Mouse (Mus musculus) embryonic facial prominence, embryonic 10.5 days (tissue): ENCODE data around the gene Mknk1. TPM values are rescaled to one million over a fixed set of nuclear protein-coding genes. Genes with fewer than 3 reads are reported as not detected.

Source experiments
- DNase-seq: peaks from one replicate; pipeline ENCODE4 v3.0.0-alpha.2; 2017; ENCODE audit warnings: low spot score
- H3K27ac ChIP-seq: fragments of 300-500 bp; sonication (generic); replicated peaks from 2 replicates; pipeline ENCODE4 v1.5.1; 2016; ENCODE audit warnings: mild to moderate bottlenecking
- H3K27me3 ChIP-seq: fragments of 300-500 bp; sonication (generic); replicated peaks from 2 replicates; pipeline ENCODE4 v1.6.1; 2016; ENCODE audit warnings: low read depth, mild to moderate bottlenecking; ENCODE audit not compliant: poor library complexity, severe bottlenecking
- H3K36me3 ChIP-seq: fragments of 300-500 bp; sonication (generic); replicated peaks from 2 replicates; pipeline ENCODE4 v1.6.1; 2016; ENCODE audit warnings: mild to moderate bottlenecking, moderate library complexity
- H3K4me1 ChIP-seq: fragments of 300-500 bp; sonication (generic); 2 replicates; pipeline ENCODE4 v1.6.1; 2016
- H3K4me3 ChIP-seq: fragments of 300-500 bp; sonication (generic); 2 replicates; pipeline ENCODE4 v1.5.1; 2016; ENCODE audit warnings: mild to moderate bottlenecking, moderate library complexity
- H3K9me3 ChIP-seq: fragments of 300-500 bp; sonication (generic); 2 replicates; pipeline ENCODE4 v1.6.1; 2016; ENCODE audit warnings: mild to moderate bottlenecking
- WGBS: fragments of 180-500 bp; shearing (Covaris S2); methylation state at CpG from one replicate; pipeline ENCODE4 v1.1.7; 2016; 5-methylcytosine and 5-hydroxymethylcytosine counted together
- polyA plus RNA-seq: library from polyadenylated mRNA; unstranded; fragments of >200 nt; fragmentation: Nextera tagmentation; extraction: Ambion mirVana; gene quantifications from 2 replicates; pipeline ENCODE4 v1.2.1, GENCODE M21; 2016

The Mknk1 gene
- polyA plus RNA-seq, 1 experiment from 2014 or later, result 23.0 TPM

DNA sequence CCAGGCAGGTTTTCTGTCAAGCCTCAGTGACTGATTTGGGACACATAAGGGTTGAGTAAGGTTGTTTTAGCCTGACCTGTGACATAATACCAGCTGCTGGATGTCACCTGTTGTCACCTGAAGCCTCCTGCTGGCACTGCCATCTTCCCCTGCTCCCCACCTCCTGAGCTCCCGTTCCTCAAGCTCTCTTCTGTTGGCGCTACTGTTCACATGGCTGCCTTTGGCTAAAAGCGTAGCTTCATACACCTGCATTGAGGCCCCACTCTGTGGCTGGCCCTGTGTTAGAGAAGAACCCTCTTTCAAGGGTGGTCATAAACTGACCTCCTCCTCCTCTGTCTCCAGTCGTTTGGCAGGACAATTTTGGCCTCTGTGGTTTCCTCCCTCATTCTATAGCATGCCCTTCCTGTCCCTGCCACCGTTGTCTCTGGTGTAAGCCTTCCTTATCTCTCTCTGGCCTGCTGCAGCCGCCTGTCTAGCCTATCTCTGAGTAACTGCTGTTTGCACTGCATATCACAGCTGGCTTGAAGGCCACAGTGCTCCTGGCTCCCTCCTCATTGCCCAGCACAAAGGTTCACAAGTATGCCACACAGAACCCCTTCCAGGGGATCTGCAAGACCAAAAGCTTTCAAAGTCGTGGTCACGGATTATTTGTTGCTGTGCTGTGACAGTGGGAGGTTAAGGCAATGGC lies 10.1 kb downstream of the Mknk1 start:
- Histone ChIP-seq H3K9me3 (no peaks in the 10 kb centered on the region), H3K36me3 (peaks cover 46% of the 10 kb centered on the region), H3K4me1 (peaks cover 9% of the 10 kb centered on the region), H3K4me3 (no peak overlapping the region), H3K27me3 (no peaks in the 10 kb centered on the region), H3K27ac (0 out of 2 replicates have a peak overlapping the region, but pooled peaks have one; percentile 14)
- DNase-seq, result no peak
- WGBS, result 75% methylated on average over 8 of the region's 8 CpGs

- Histone ChIP-seq H3K4me3 (no peak overlapping the region), H3K9me3 (no peaks in the 10 kb centered on the region), H3K27ac (no peak overlapping the region), H3K27me3 (no peaks in the 10 kb centered on the region), H3K36me3 (peaks cover 48% of the 10 kb centered on the region), H3K4me1 (peaks cover 13% of the 10 kb centered on the region)
- DNase-seq, result no peak
- 84% methylated on average over 2 of the region's 2 CpGs for WGBS
These were observed 11.1 kb downstream of the Mknk1 start for GRCm38 (mm10) chr4:115850111-115850510.

- 60% methylated on average over 2 of the region's 2 CpGs for WGBS
- DNase-seq, result no peak
- Histone ChIP-seq H3K36me3 (peaks cover 48% of the 10 kb centered on the region), H3K9me3 (no peaks in the 10 kb centered on the region), H3K27ac (no peak overlapping the region), H3K4me1 (peaks cover 18% of the 10 kb centered on the region), H3K4me3 (no peak overlapping the region), H3K27me3 (no peaks in the 10 kb centered on the region)
These were observed 11.6 kb downstream of the Mknk1 start for GRCm38 (mm10) chr4:115850631-115851030.

DNA sequence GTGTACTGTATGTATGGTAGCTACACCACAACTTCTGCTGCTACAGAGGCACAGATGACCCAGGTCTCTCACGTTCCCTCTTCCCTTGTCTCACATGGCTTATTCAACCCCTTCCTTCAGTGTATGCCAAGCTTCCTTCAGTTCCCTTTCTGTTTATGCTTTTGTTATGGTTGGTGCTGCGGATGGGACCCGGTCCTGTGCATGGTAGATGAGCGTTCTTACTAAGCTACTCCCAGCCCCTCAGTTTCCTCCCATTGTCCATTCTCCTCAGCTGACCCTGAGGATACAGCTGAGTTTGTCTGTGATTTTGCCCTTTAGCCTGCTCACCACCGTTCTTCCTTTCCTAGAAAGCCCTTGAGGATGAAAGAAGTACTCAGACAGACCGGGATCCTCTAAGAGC lies 12.6 kb downstream of the Mknk1 start:
- WGBS, result 83% methylated on average over 6 of the region's 6 CpGs
- Histone ChIP-seq H3K4me3 (no peak overlapping the region), H3K4me1 (peaks cover 24% of the 10 kb centered on the region), H3K27me3 (no peaks in the 10 kb centered on the region), H3K9me3 (no peaks in the 10 kb centered on the region), H3K36me3 (peaks cover 48% of the 10 kb centered on the region), H3K27ac (no peak overlapping the region)
- DNase-seq, result no peak

- no peak overlapping the region for H3K4me3 ChIP-seq
- H3K4me1 ChIP-seq, result peaks cover 21% of the 10 kb centered on the region
- no peak overlapping the region for H3K27ac ChIP-seq
- no peaks in the 10 kb centered on the region for H3K9me3 ChIP-seq
- WGBS, result 46% methylated on average over 6 of the region's 6 CpGs
- no peak for DNase-seq
- H3K27me3 ChIP-seq, result no peaks in the 10 kb centered on the region
- peaks cover 61% of the 10 kb centered on the region for H3K36me3 ChIP-seq
These were observed 16.1 kb downstream of the Mknk1 start for GRCm38 (mm10) chr4:115855100-115855499.

DNA sequence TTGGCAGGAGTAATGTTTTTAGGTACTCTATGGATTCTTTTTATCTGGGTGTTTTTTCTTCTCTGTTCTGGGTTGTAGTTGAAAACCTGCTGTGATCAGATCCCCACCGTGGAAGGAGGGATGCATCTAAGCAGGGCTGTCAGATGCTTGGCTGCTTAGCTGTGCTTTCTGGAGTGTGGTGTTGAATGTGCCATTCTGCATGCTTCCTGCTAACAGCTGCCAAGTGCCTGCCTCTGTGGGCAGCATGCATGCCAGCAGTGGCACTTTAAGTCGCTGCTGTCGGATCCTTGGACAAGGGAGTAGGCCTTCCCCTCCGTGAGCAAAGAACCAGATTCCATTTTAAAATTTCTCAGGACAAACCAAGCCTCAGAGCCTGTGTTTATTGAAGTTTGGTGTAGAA lies 16.6 kb downstream of the Mknk1 start:
- peaks cover 17% of the 10 kb centered on the region for H3K4me1 ChIP-seq
- no peaks in the 10 kb centered on the region for H3K9me3 ChIP-seq
- no peak for DNase-seq
- no peak overlapping the region for H3K27ac ChIP-seq
- no peak overlapping the region for H3K4me3 ChIP-seq
- H3K36me3 ChIP-seq, result peaks cover 62% of the 10 kb centered on the region
- 74% methylated on average over 4 of the region's 4 CpGs for WGBS
- no peaks in the 10 kb centered on the region for H3K27me3 ChIP-seq

DNA sequence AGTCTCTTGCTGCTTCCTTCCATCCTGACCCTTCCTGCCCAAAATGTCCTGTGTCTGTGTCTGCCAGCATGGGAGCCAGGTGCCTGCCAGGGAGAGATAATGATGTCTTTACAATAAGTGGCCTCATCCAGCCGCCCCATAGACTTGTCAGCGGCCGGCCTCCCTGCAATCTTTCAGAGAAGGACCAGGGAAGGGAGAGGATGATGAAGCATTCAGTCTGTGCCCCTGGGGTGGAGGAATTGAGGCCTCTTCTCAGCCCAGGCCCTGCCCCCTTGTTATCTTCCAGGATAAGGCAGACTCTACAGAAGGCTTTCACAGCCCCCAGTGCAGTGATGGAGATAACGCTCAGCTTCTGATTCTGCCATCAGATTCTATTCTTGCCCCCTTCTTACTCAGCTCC lies 17.3 kb downstream of the Mknk1 start:
- peaks cover 62% of the 10 kb centered on the region for H3K36me3 ChIP-seq
- peaks cover 15% of the 10 kb centered on the region for H3K4me1 ChIP-seq
- no peak overlapping the region; the same call in 1 of the 2 replicates for H3K27ac ChIP-seq
- WGBS, result 57% methylated on average over 4 of the region's 4 CpGs
- no peaks in the 10 kb centered on the region for H3K27me3 ChIP-seq
- no peak for DNase-seq
- H3K4me3 ChIP-seq, result no peak overlapping the region
- no peaks in the 10 kb centered on the region for H3K9me3 ChIP-seq

DNA sequence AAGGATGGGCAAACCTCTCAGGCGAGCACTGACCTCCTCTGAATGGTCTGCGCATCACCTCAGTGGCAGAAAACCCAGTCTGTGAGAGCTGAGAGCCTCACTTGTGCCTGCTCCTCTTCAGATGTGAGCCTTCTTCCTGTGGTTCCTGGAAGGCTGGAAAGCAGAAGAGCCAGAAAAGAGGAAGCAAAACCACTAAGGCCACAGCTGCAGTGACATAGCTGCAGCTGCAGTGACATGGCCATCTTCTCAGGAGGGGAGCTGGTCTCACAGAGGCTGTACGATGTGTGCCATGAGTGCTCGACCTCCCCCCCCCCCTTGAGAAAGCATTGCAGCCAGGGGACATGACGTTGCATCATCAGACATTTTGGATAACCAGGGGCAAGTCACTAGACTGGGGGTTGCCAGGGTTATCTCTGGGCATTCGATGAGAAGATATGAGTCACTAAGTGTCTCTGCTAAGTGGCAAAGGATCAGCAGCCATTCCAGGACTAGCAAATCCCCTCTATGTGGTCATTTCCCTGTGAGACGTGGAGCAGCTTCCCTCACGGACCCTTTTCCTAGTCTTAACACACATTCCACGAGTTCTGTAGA lies 18.4 kb downstream of the Mknk1 start:
- H3K27me3 ChIP-seq, result no peaks in the 10 kb centered on the region
- H3K9me3 ChIP-seq, result no peaks in the 10 kb centered on the region
- 83% methylated on average over 9 of the region's 9 CpGs for WGBS
- H3K4me1 ChIP-seq, result peaks cover 16% of the 10 kb centered on the region
- H3K4me3 ChIP-seq, result no peak overlapping the region
- H3K27ac ChIP-seq, result no peak overlapping the region
- peaks cover 57% of the 10 kb centered on the region for H3K36me3 ChIP-seq
- no peak for DNase-seq

- WGBS, result 63% methylated on average over 7 of the region's 7 CpGs
- Histone ChIP-seq H3K9me3 (no peaks in the 10 kb centered on the region), H3K36me3 (peaks cover 47% of the 10 kb centered on the region), H3K27ac (peak overlapping the region; percentile 63), H3K4me1 (peaks cover 19% of the 10 kb centered on the region), H3K4me3 (no peak overlapping the region), H3K27me3 (no peaks in the 10 kb centered on the region)
- DNase-seq, result no peak
These were observed 24.4 kb downstream of the Mknk1 start for GRCm38 (mm10) chr4:115863352-115863751.

DNA sequence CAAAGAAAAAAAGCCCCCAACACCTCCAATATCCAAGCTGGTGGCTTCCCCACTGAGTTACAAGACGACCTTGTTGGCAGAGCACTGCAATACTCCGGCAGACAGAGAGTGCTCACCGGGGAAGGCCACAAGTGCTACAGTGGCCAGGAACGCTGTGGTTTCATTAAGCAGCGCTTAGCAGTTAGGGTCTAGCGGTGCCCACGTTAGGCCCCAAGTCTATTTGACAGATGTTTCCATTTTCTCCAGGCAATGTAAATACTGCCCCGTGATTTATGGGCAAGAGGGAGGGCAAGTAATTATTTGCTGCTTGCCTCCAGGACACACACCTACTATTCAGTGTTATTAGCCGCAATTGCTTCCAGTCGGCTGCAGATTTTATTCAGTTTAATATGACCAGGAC lies 24.9 kb downstream of the Mknk1 start:
- Histone ChIP-seq H3K36me3 (peaks cover 44% of the 10 kb centered on the region), H3K4me3 (no peak overlapping the region), H3K4me1 (peaks cover 20% of the 10 kb centered on the region), H3K9me3 (no peaks in the 10 kb centered on the region), H3K27me3 (no peaks in the 10 kb centered on the region), H3K27ac (no peak overlapping the region; the same call in 1 of the 2 replicates)
- DNase-seq, result peak; percentile 24
- 55% methylated on average over 10 of the region's 10 CpGs for WGBS

DNA sequence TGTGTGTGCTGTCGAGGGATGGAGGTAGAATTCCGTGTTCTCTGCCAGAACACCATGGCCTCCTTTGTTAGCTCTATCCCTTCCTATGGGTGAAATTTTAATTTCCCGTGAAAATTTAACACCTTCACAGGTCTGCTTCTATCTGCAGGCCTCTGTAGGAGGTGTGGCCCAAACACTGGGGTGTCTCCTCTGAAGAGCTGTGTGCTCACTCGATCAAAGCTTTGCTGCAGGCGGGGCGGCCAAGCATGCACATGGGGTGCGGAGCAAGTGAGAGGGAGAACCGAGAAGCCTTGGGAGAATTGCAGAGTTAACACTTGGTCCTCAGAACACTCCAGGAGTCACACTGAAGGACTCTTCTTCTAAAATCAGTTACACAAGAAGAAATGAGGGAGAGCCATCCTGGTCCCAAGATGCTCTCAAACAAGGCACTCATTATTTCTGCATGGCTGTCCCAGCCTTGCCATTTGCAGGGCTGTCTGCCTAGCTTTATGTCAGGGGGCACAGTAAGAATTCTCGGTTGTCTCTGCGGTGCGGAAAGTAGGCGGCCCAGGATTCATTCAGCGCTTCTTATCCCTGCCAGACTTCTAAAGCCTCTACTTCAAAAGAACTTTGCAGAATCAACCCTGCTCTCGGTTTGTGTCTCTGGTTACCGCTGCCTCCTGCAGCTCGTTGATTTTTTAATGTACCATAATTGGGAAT lies 30.7 kb downstream of the Mknk1 start:
- H3K27ac ChIP-seq, result 0 out of 2 replicates have a peak overlapping the region, but pooled peaks have one; percentile 19
- H3K27me3 ChIP-seq, result no peaks in the 10 kb centered on the region
- WGBS, result 20% methylated on average over 16 of the region's 16 CpGs
- H3K4me3 ChIP-seq, result no peak overlapping the region
- H3K9me3 ChIP-seq, result no peaks in the 10 kb centered on the region
- no peak for DNase-seq
- peaks cover 16% of the 10 kb centered on the region for H3K4me1 ChIP-seq
- peaks cover 31% of the 10 kb centered on the region for H3K36me3 ChIP-seq

GRCm38 (mm10) chr4:115873231-115873630 lies 34.2 kb downstream of the Mknk1 start:
- Histone ChIP-seq H3K9me3 (no peaks in the 10 kb centered on the region), H3K4me3 (no peak overlapping the region), H3K27me3 (peaks cover 19% of the 10 kb centered on the region), H3K27ac (no peak overlapping the region), H3K4me1 (peaks cover 34% of the 10 kb centered on the region), H3K36me3 (peaks cover 43% of the 10 kb centered on the region)
- 76% methylated on average over 3 of the region's 3 CpGs for WGBS
- no peak for DNase-seq
